Mouse (Mus musculus) erythroblast, embryonic 14.5 days (primary cell): ENCODE measurements at regions not wholly inside any gene's neighbourhood (a gene's known extent, or its start where the extent isn't known, plus 50 kb on each side); places are given as distances from the start of the nearest gene placed in this dataset.

Experiments used
- GATA1 ChIP-seq: IDR thresholded peaks from 2 replicates; pipeline ENCODE4 v1.6.1; 2012; ENCODE audit warnings: low read length, inconsistent platforms, mixed read lengths
- TAL1 ChIP-seq: IDR thresholded peaks from 3 replicates; pipeline ENCODE4 v1.6.1; 2012; ENCODE audit warnings: low read length, inconsistent platforms, mixed read lengths

DNA sequence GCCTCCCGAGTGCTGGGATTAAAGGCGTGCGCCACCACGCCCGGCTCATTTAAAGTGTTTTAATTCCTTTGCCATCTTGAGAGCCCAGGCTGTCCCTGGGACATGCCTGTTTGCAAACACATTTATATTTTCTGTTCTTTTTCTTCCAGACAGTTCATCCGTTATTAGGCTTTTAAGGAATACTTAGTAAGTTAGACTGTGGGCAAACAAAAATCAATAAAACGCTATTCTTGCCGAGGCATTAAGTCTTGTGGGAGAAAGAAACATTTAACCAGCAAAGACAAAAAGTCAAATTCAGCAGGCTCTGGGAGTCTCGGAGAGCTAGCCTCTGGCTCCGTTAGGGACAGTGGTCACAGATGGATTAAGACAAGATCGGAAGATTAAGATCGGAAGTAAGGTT lies 52.0 kb upstream of the Cpsf6 start:
- TF ChIP-seq GATA1: no peak
- TF ChIP-seq TAL1: no peak
